Mouse (Mus musculus) neural tube, embryonic 15.5 days (tissue): ENCODE results near the gene Fez1. TPM values are rescaled to one million over a fixed set of nuclear protein-coding genes. Genes with fewer than 3 reads are reported as not detected.

Experiments used
- ATAC-seq: fragments of 200-750 bp; cut with Nextera tagmentation; 2 replicates; pipeline ENCODE4 v1.8.0; 2017; ENCODE audit warnings: mild to moderate bottlenecking, moderate TSS enrichment, moderate library complexity; ENCODE audit not compliant: low FRiP score
- H3K27ac ChIP-seq: fragments of 300-500 bp; sonication (generic); replicated peaks from 2 replicates; pipeline ENCODE4 v1.5.1; 2015; ENCODE audit warnings: mild to moderate bottlenecking, inconsistent platforms
- H3K27me3 ChIP-seq: fragments of 300-500 bp; sonication (generic); replicated peaks from 2 replicates; pipeline ENCODE4 v1.6.1; 2015; ENCODE audit warnings: inconsistent platforms
- H3K36me3 ChIP-seq: fragments of 300-500 bp; sonication (generic); 2 replicates; pipeline ENCODE4 v1.6.1; 2015; ENCODE audit warnings: inconsistent platforms
- H3K4me1 ChIP-seq: fragments of 300-500 bp; sonication (generic); 2 replicates; pipeline ENCODE4 v1.6.1; 2015; ENCODE audit warnings: inconsistent platforms
- H3K4me2 ChIP-seq: fragments of 300-500 bp; sonication (generic); 2 replicates; pipeline ENCODE4 v1.6.1; 2015; ENCODE audit warnings: inconsistent platforms, mild to moderate bottlenecking, moderate library complexity
- H3K4me3 ChIP-seq: fragments of 300-500 bp; sonication (generic); replicated peaks from 2 replicates; pipeline ENCODE4 v1.5.1; 2015; ENCODE audit warnings: mild to moderate bottlenecking, inconsistent platforms
- H3K9ac ChIP-seq: fragments of 300-500 bp; sonication (generic); replicated peaks from 2 replicates; pipeline ENCODE4 v1.6.1; 2015; ENCODE audit warnings: mild to moderate bottlenecking, inconsistent platforms
- H3K9me3 ChIP-seq: fragments of 300-500 bp; sonication (generic); replicated peaks from 2 replicates; pipeline ENCODE4 v1.6.1; 2016; ENCODE audit warnings: inconsistent platforms
- WGBS: fragments of 180-500 bp; shearing (Covaris S2); methylation state at CpG from one replicate; pipeline ENCODE4 v1.1.7; 2015; ENCODE audit warnings: mixed read lengths; 5-methylcytosine and 5-hydroxymethylcytosine counted together
- polyA plus RNA-seq: library from polyadenylated mRNA; unstranded; fragments of >200 nt; fragmentation: Nextera tagmentation; extraction: Ambion mirVana; gene quantifications from 2 replicates; pipeline ENCODE4 v1.2.1, GENCODE M21; 2015

Gene Fez1
- polyA plus RNA-seq, 1 experiment from 2014 or later, result 612 TPM

- Histone ChIP-seq H3K27ac (no peak overlapping the region), H3K4me2 (no peak overlapping the region), H3K4me1 (peaks cover under 1% of the 10 kb centered on the region; the same call in 1 of the 2 replicates), H3K4me3 (no peak overlapping the region), H3K36me3 (peaks cover 72% of the 10 kb centered on the region), H3K27me3 (no peaks in the 10 kb centered on the region), H3K9ac (no peak overlapping the region), H3K9me3 (no peaks in the 10 kb centered on the region)
- ATAC-seq, result no peak
- WGBS, result 95% methylated on average over 5 of the region's 5 CpGs
Measured at GRCm38 (mm10) chr9:36876313-36876712, 54.6 kb downstream of the Fez1 start.

DNA sequence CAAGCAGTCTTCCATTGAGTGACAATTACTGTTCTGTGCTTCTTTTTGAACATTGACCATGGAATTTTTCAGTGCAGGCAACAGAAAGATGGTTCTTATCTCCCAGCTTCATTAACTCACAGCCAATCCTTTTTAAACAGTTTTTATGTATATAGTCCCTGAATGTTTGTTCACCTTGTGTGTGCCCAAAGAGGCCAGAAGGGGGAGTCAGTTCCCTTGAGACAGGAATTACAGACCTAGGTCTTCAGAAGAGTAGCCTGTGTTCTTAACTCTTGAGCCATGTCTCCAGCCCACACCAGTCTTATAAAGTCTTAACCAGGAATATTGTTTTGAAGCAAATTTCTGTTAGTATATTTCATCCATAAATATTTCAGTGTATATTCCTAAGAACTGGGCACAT is 55.1 kb downstream of the Fez1 start:
- Histone ChIP-seq H3K27ac (no peak overlapping the region), H3K9me3 (no peaks in the 10 kb centered on the region), H3K9ac (no peak overlapping the region), H3K4me3 (no peak overlapping the region), H3K4me1 (peaks cover 5% of the 10 kb centered on the region), H3K36me3 (peaks cover 67% of the 10 kb centered on the region), H3K27me3 (no peaks in the 10 kb centered on the region), H3K4me2 (no peak overlapping the region)
- no peak for ATAC-seq

- peak overlapping the region; percentile 76 for H3K27ac ChIP-seq
- H3K36me3 ChIP-seq, result peaks cover 29% of the 10 kb centered on the region
- H3K9me3 ChIP-seq, result no peaks in the 10 kb centered on the region
- H3K9ac ChIP-seq, result no peak overlapping the region
- no peaks in the 10 kb centered on the region for H3K27me3 ChIP-seq
- peak; percentile 20 for ATAC-seq
- peaks cover 14% of the 10 kb centered on the region for H3K4me1 ChIP-seq
- no peak overlapping the region for H3K4me2 ChIP-seq
- WGBS, result 43% methylated on average over 5 of the region's 5 CpGs
- H3K4me3 ChIP-seq, result no peak overlapping the region
Measured at GRCm38 (mm10) chr9:36881615-36882014, 60.0 kb downstream of the Fez1 start.

- Histone ChIP-seq H3K4me2 (no peak overlapping the region), H3K4me3 (no peak overlapping the region), H3K27ac (peak overlapping the region; percentile 76), H3K4me1 (peaks cover 14% of the 10 kb centered on the region), H3K36me3 (peaks cover 23% of the 10 kb centered on the region), H3K9ac (no peak overlapping the region), H3K27me3 (no peaks in the 10 kb centered on the region), H3K9me3 (no peaks in the 10 kb centered on the region)
- peak; percentile 83 for ATAC-seq
- WGBS, result 32% methylated on average over 8 of the region's 8 CpGs
Measured at GRCm38 (mm10) chr9:36882034-36882745, 60.5 kb downstream of the Fez1 start.

GRCm38 (mm10) chr9:36883569-36883968 is 61.9 kb downstream of the Fez1 start:
- H3K9me3 ChIP-seq, result no peaks in the 10 kb centered on the region
- no peak for ATAC-seq
- no peak overlapping the region for H3K27ac ChIP-seq
- no peak overlapping the region for H3K4me2 ChIP-seq
- peaks cover 13% of the 10 kb centered on the region for H3K36me3 ChIP-seq
- no peaks in the 10 kb centered on the region for H3K27me3 ChIP-seq
- peaks cover 14% of the 10 kb centered on the region for H3K4me1 ChIP-seq
- no peak overlapping the region for H3K9ac ChIP-seq
- 70% methylated on average over 3 of the region's 3 CpGs for WGBS
- H3K4me3 ChIP-seq, result no peak overlapping the region

DNA sequence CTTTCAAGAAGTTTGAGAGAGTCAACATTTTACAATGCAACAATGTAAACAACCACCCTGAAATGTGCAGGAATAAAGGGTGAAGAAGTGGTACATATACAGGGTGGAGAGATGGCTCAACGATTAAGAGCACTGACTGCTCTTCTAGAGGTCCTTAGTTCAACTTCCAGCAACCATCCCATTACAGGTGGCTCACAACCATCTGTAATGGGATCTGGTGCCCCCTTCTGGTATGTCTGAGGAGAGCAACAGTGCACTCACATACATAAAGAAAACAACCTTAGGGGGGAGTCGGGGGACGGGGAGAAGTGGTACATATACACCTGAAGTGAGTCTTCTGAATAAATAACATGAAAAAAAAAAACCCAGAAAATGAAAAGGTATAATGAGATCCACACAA is 63.6 kb downstream of the Fez1 start:
- no peak overlapping the region for H3K4me2 ChIP-seq
- H3K4me3 ChIP-seq, result no peak overlapping the region
- no peaks in the 10 kb centered on the region for H3K36me3 ChIP-seq
- ATAC-seq, result no peak
- peaks cover 14% of the 10 kb centered on the region for H3K4me1 ChIP-seq
- WGBS, result 63% methylated on average over 3 of the region's 3 CpGs
- H3K9me3 ChIP-seq, result no peaks in the 10 kb centered on the region
- H3K27ac ChIP-seq, result no peak overlapping the region
- H3K27me3 ChIP-seq, result no peaks in the 10 kb centered on the region
- no peak overlapping the region for H3K9ac ChIP-seq

DNA sequence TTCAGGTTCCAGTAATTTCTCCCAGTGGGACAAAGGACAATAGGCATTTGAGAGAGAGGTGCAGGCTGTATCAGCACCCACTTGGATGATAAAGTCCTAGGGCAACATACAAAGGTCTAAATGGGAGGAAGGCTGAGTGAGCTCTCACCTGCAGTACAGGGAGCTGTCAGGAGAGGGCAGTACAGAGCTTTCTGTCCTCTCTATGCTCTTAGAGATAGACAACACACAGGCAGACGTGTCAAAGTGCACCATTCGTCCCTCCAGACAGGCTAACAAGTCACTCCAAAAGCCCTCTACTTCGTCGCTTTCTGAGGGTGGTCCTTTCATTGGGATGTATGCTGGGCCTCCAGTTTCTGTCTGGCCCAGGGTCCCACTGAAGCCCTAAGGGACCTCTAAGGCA is 68.9 kb downstream of the Fez1 start:
- Histone ChIP-seq H3K27ac (no peak overlapping the region), H3K9ac (no peak overlapping the region), H3K4me3 (no peak overlapping the region), H3K27me3 (no peaks in the 10 kb centered on the region), H3K9me3 (no peaks in the 10 kb centered on the region), H3K4me1 (no peaks in the 10 kb centered on the region), H3K4me2 (no peak overlapping the region), H3K36me3 (peaks cover 34% of the 10 kb centered on the region)
- no peak for ATAC-seq
- 33% methylated on average over 4 of the region's 4 CpGs for WGBS

DNA sequence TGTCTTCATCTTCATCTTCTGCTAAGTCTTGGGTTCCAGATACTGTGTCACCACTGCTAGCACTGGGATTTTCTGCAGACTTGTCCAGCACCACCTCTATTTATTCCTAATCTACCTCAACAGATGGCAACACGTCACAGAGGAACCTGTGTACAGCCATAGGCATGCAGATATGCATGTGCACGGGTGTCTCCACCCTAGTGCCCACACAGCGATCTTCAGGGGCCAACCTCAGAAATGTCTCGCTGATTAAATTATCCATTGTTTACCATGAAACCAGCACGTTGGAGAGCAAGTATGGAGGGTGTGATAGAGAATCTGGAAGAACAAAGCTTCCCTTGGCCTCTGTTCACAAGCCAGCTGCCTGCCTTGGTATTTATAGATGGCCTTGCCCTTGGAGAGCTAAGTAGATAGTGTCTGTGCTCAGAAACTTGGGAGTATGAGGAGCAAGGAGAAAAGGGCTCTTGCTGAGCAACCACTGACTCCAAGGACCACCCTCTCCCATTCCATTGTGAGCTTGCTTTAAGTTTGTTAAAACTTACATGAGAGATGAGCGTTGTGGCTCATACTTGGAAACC is 71.8 kb downstream of the Fez1 start:
- ATAC-seq, result no peak
- H3K9me3 ChIP-seq, result no peaks in the 10 kb centered on the region
- H3K27me3 ChIP-seq, result no peaks in the 10 kb centered on the region
- no peak overlapping the region for H3K4me3 ChIP-seq
- 80% methylated on average over 6 of the region's 6 CpGs for WGBS
- no peaks in the 10 kb centered on the region for H3K4me1 ChIP-seq
- H3K4me2 ChIP-seq, result no peak overlapping the region
- H3K27ac ChIP-seq, result no peak overlapping the region
- H3K36me3 ChIP-seq, result peaks cover 34% of the 10 kb centered on the region
- no peak overlapping the region for H3K9ac ChIP-seq

- no peak overlapping the region for H3K9ac ChIP-seq
- H3K4me3 ChIP-seq, result no peak overlapping the region
- H3K36me3 ChIP-seq, result peaks cover 34% of the 10 kb centered on the region
- H3K27ac ChIP-seq, result no peak overlapping the region
- WGBS, result 88% methylated on average over 7 of the region's 7 CpGs
- H3K27me3 ChIP-seq, result no peaks in the 10 kb centered on the region
- H3K9me3 ChIP-seq, result no peaks in the 10 kb centered on the region
- H3K4me2 ChIP-seq, result no peak overlapping the region
- ATAC-seq, result no peak
- no peaks in the 10 kb centered on the region for H3K4me1 ChIP-seq
Measured at GRCm38 (mm10) chr9:36894242-36894641, 72.6 kb downstream of the Fez1 start.

DNA sequence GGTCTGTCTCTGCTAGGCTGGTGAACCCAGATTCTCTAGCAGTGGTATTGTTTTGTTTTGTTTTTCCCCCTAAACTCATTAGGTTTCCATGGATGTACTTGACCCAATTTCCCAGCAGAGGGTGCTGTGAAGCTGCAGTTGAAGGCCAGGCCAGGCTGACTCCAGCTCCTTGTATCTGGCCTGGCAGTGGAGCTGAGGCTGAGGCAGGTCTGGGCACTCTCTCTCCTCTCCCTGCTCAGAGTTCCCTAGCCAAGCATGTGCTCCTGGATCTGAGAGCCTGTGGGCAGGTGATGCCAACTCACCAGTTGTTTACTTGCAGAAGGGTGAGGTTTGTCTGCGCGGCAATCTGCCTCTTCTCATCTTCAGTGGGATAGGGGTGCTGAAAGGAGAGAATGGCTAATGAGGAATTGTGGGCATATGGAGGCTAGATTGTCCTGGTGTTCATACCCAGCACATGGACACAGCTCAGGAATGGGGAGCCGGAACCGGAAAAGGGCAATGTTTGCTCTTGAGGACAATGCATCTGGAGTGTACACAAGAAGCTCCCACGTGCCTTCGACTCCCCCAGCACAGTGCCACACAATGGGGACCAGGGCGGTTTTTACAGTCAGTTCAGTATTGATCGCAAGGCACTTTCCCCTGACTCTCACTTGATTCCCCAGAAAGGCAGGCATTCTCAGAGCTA is 73.5 kb downstream of the Fez1 start:
- H3K4me3 ChIP-seq, result no peak overlapping the region
- no peak overlapping the region for H3K4me2 ChIP-seq
- H3K27me3 ChIP-seq, result no peaks in the 10 kb centered on the region
- no peak overlapping the region for H3K27ac ChIP-seq
- H3K9ac ChIP-seq, result no peak overlapping the region
- H3K36me3 ChIP-seq, result peaks cover 34% of the 10 kb centered on the region
- H3K9me3 ChIP-seq, result no peaks in the 10 kb centered on the region
- WGBS, result 83% methylated on average over 8 of the region's 8 CpGs
- no peaks in the 10 kb centered on the region for H3K4me1 ChIP-seq
- ATAC-seq, result peak; percentile 72

DNA sequence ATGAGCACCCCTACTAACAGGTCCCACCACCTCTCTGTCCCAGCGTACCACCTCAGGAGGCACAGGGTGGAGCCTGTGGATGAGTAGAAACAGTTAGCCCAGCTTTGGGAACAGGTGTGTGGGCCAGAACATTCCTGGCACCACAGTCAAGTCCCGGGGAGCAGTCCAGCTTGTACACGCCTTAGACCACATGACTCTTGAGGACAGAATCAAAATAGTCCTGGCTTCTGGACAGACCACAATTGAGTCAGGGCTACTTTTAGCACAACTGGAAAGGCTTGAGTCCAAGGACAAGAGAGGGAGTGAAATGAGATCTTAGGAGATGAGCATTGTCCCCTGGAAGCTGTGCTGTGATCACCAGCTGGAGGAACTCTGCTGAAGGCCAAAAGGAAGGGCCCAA is 76.9 kb downstream of the Fez1 start:
- H3K9ac ChIP-seq, result no peak overlapping the region
- ATAC-seq, result no peak
- H3K36me3 ChIP-seq, result peaks cover 14% of the 10 kb centered on the region
- no peaks in the 10 kb centered on the region for H3K9me3 ChIP-seq
- no peak overlapping the region for H3K4me2 ChIP-seq
- H3K4me1 ChIP-seq, result no peaks in the 10 kb centered on the region
- no peak overlapping the region for H3K4me3 ChIP-seq
- 97% methylated on average over 3 of the region's 3 CpGs for WGBS
- H3K27me3 ChIP-seq, result no peaks in the 10 kb centered on the region
- no peak overlapping the region for H3K27ac ChIP-seq

DNA sequence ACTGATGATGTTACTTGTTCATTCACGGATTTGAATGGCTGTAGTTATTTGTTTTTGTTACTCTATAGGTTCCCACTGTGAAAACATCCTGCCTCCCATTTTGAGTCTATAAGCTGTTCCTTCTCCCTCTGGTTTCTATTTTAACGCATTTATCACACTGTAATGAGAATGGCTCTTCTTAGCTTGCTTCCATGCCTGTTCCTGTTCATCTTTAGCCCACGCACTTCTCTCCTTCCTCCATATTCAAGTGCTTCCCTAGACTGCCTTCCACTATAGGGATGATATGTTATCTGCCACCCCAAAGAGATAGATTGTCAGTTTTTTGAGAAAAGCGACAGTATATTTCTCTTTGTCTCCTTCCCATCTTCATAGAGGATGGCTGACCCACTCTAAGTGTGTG is 78.8 kb downstream of the Fez1 start:
- 88% methylated on average over 4 of the region's 4 CpGs for WGBS
- no peak overlapping the region for H3K27ac ChIP-seq
- H3K4me2 ChIP-seq, result no peak overlapping the region
- no peaks in the 10 kb centered on the region for H3K9me3 ChIP-seq
- H3K27me3 ChIP-seq, result no peaks in the 10 kb centered on the region
- ATAC-seq, result no peak
- peaks cover under 1% of the 10 kb centered on the region; the same call in 1 of the 2 replicates for H3K4me1 ChIP-seq
- no peak overlapping the region for H3K9ac ChIP-seq
- H3K4me3 ChIP-seq, result no peak overlapping the region
- H3K36me3 ChIP-seq, result peaks cover 9% of the 10 kb centered on the region
